Mouse (Mus musculus): ENCODE measurements around the gene Ankrd2. TPM values are rescaled to one million over a fixed set of nuclear protein-coding genes. Genes with fewer than 3 reads are reported as not detected.

Ankrd2 gene
- polyA plus RNA-seq, 1 experiment: not detected

DNA sequence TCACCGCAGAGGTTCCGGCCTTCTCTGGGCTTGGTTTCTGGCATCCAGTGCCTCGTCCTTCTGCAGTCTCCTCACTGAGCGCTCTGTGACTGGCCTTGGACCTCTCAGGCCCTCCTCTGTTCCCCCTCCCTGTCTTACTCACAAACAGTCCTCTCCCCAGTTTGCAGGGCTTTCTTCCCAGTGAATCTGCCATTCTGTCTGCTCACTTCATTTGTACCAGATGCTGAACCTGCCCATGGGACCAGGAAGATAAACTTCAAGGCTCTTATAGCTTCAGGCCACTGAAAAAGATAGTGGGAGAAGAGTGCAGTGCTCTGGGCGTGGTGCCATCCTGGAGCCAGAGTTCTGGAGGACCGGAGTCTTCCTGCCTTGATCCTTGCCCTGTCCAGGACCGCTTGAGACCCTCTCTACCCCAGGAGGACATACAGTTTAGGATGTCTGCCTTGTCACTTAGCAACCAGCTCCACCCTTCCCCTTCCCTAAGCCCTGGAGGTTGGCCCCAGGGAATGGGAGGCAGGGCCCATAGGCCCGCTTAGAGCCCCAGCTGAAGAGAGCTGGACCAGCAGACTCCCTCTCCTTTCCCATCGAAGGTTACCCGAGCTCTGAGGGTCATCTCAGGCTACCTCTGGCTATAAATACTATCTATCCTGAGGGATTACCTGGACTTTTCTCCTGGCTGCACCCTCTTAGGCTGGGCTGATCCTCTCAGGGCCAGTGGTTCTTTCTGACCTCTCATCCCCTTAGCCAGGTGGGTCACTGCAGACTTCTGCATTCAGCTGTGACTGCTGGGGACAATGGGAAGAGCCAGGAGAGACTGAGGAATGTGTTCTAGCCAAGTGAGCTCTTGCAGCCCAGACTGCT is 13.9 kb upstream of the Ankrd2 start:
- Histone ChIP-seq H3K36me3 (ENCODE audit: control insufficient read depth) (no peaks in the 10 kb centered on the region), H3K27me3 (ENCODE audit: control insufficient read depth) (no peaks in the 10 kb centered on the region), H3K9me3 (ENCODE audit: control insufficient read depth, low read length) (no peaks in the 10 kb centered on the region), H3K4me1 (ENCODE audit: control insufficient read depth) (no peaks in the 10 kb centered on the region), H3K4me3 (replicated peaks) (no peak overlapping the region)
- TF ChIP-seq GATA1 (IDR thresholded peaks at IDR 0.05; ENCODE audit: low read length) (no peak), TAL1 (IDR thresholded peaks at IDR 0.05; ENCODE audit: low read length) (no peak)

- Histone ChIP-seq H3K9me3 (ENCODE audit: control insufficient read depth, low read length) (no peaks in the 10 kb centered on the region), H3K4me1 (ENCODE audit: control insufficient read depth) (no peaks in the 10 kb centered on the region), H3K36me3 (ENCODE audit: control insufficient read depth) (no peaks in the 10 kb centered on the region), H3K27me3 (ENCODE audit: control insufficient read depth) (no peaks in the 10 kb centered on the region), H3K4me3 (replicated peaks) (no peak overlapping the region)
- TF ChIP-seq GATA1 (IDR thresholded peaks at IDR 0.05; ENCODE audit: low read length) (no peak), TAL1 (IDR thresholded peaks at IDR 0.05; ENCODE audit: low read length) (no peak)
These were observed 13.3 kb upstream of the Ankrd2 start for GRCm38 (mm10) chr19:42022542-42022848.

- Histone ChIP-seq H3K9me3 (ENCODE audit: control insufficient read depth, low read length) (no peaks in the 10 kb centered on the region), H3K27me3 (ENCODE audit: control insufficient read depth) (no peaks in the 10 kb centered on the region), H3K4me1 (ENCODE audit: control insufficient read depth) (no peaks in the 10 kb centered on the region), H3K4me3 (replicated peaks) (no peak overlapping the region), H3K36me3 (ENCODE audit: control insufficient read depth) (no peaks in the 10 kb centered on the region)
- TF ChIP-seq TAL1 (IDR thresholded peaks at IDR 0.05; ENCODE audit: low read length): no peak
- TF ChIP-seq GATA1 (IDR thresholded peaks at IDR 0.05; ENCODE audit: low read length): no peak
These were observed 9.6 kb upstream of the Ankrd2 start for GRCm38 (mm10) chr19:42026158-42026557.

GRCm38 (mm10) chr19:42031112-42031511 is 4.7 kb upstream of the Ankrd2 start:
- Histone ChIP-seq H3K4me1 (ENCODE audit: control insufficient read depth) (no peaks in the 10 kb centered on the region; the same call in 1 of the 2 replicates), H3K4me3 (replicated peaks) (no peak overlapping the region), H3K36me3 (ENCODE audit: control insufficient read depth) (no peaks in the 10 kb centered on the region), H3K9me3 (ENCODE audit: control insufficient read depth, low read length) (no peaks in the 10 kb centered on the region), H3K27me3 (ENCODE audit: control insufficient read depth) (no peaks in the 10 kb centered on the region)
- no peak for TF ChIP-seq GATA1 (IDR thresholded peaks at IDR 0.05; ENCODE audit: low read length)
- no peak for TF ChIP-seq TAL1 (IDR thresholded peaks at IDR 0.05; ENCODE audit: low read length)

- Histone ChIP-seq H3K9me3 (ENCODE audit: control insufficient read depth, low read length) (no peaks in the 10 kb centered on the region), H3K27me3 (ENCODE audit: control insufficient read depth) (no peaks in the 10 kb centered on the region; the same call in 1 of the 2 replicates), H3K4me3 (replicated peaks) (no peak overlapping the region), H3K4me1 (ENCODE audit: control insufficient read depth) (no peaks in the 10 kb centered on the region; the same call in 1 of the 2 replicates), H3K36me3 (ENCODE audit: control insufficient read depth) (no peaks in the 10 kb centered on the region)
- no peak for TF ChIP-seq GATA1 (IDR thresholded peaks at IDR 0.05; ENCODE audit: low read length)
- TF ChIP-seq TAL1 (IDR thresholded peaks at IDR 0.05; ENCODE audit: low read length): no peak
These were observed 2.2 kb upstream of the Ankrd2 start for GRCm38 (mm10) chr19:42033611-42034010.

GRCm38 (mm10) chr19:42034146-42034775 is 1.5 kb upstream of the Ankrd2 start:
- Histone ChIP-seq H3K36me3 (ENCODE audit: control insufficient read depth) (no peaks in the 10 kb centered on the region), H3K9me3 (ENCODE audit: control insufficient read depth, low read length) (no peaks in the 10 kb centered on the region), H3K4me1 (ENCODE audit: control insufficient read depth) (no peaks in the 10 kb centered on the region; the same call in 1 of the 2 replicates), H3K27me3 (ENCODE audit: control insufficient read depth) (no peaks in the 10 kb centered on the region; the same call in 1 of the 2 replicates), H3K4me3 (replicated peaks) (no peak overlapping the region)
- TF ChIP-seq TAL1 (IDR thresholded peaks at IDR 0.05; ENCODE audit: low read length): no peak
- no peak for TF ChIP-seq GATA1 (IDR thresholded peaks at IDR 0.05; ENCODE audit: low read length)

DNA sequence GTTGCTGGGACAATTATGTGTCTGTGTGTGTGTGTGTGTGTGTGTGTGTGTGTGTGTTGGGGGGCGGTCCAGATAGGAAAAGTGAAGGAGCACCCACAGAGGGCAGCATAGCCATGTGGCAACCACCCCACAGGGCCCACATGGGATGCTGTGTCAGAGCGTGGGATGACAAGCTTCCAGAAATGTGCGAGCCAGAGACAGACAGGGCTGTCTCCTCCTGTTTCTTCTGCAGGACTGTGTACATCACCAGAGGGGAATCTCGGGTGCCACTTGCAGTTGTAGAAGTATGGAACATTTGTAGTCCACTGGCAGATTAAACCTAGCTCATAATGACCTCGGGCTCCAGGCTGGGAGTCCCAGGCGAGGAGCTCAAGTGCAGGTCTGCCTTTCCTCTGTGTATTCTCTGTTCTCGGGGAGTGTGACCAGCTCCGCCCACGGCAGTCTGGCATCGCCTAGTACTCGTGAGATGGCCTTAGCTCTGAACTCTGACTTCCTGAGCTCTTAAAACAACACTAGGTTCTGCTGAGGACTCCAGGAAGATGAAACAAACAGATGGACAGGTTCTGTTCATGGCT is 832 bp upstream of the Ankrd2 start:
- H3K27me3 ChIP-seq (ENCODE audit: control insufficient read depth): no peaks in the 10 kb centered on the region; the same call in 1 of the 2 replicates
- H3K4me1 ChIP-seq (ENCODE audit: control insufficient read depth): no peaks in the 10 kb centered on the region; the same call in 1 of the 2 replicates
- no peaks in the 10 kb centered on the region for H3K36me3 ChIP-seq (ENCODE audit: control insufficient read depth)
- H3K9me3 ChIP-seq (ENCODE audit: control insufficient read depth, low read length): no peaks in the 10 kb centered on the region
- no peak for TF ChIP-seq GATA1 (IDR thresholded peaks at IDR 0.05; ENCODE audit: low read length)
- H3K4me3 ChIP-seq (replicated peaks): no peak overlapping the region

GRCm38 (mm10) chr19:42036357-42036756 is 557 bp downstream of the Ankrd2 start:
- Histone ChIP-seq H3K36me3 (ENCODE audit: control insufficient read depth) (no peaks in the 10 kb centered on the region), H3K27me3 (ENCODE audit: control insufficient read depth) (peaks cover 3% of the 10 kb centered on the region), H3K9me3 (ENCODE audit: control insufficient read depth, low read length) (no peaks in the 10 kb centered on the region), H3K4me1 (ENCODE audit: control insufficient read depth) (no peaks in the 10 kb centered on the region; the same call in 1 of the 2 replicates), H3K4me3 (replicated peaks) (no peak overlapping the region)
- no peak for TF ChIP-seq TAL1 (IDR thresholded peaks at IDR 0.05; ENCODE audit: low read length)
- TF ChIP-seq GATA1 (IDR thresholded peaks at IDR 0.05; ENCODE audit: low read length): no peak

DNA sequence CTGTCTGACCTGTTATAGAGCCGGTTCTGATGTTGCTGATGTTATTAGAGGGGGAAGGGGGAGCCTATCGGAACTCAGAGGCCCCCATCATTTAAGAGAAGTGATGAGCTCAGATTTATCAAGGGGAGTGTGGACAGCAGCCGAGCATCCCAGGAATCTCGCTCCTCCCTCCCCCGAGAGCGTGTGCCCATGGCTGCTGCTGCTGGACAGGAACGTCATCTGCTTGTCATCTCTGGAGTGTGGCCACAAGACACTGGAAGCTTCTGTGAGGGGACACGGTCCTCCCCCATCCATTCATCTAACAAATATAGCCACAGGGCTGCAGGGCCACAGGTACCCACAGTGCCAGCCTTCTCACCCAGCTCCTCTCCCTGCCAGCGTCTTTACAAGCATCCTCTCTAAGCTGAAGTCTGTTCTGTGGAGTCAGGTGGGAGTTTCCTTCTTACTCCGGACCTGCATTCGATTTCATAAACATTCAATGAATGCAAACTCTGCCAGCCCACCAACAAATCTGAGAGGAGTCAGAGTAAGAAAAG is 1.4 kb downstream of the Ankrd2 start:
- Histone ChIP-seq H3K27me3 (ENCODE audit: control insufficient read depth) (peaks cover 3% of the 10 kb centered on the region), H3K4me1 (ENCODE audit: control insufficient read depth) (no peaks in the 10 kb centered on the region; the same call in 1 of the 2 replicates), H3K36me3 (ENCODE audit: control insufficient read depth) (no peaks in the 10 kb centered on the region), H3K9me3 (ENCODE audit: control insufficient read depth, low read length) (no peaks in the 10 kb centered on the region), H3K4me3 (replicated peaks) (no peak overlapping the region)
- TF ChIP-seq GATA1 (IDR thresholded peaks at IDR 0.05; ENCODE audit: low read length): no peak
- TF ChIP-seq TAL1 (IDR thresholded peaks at IDR 0.05; ENCODE audit: low read length): no peak
